Mouse (Mus musculus) brown adipose tissue, adult 24 weeks (tissue): Measurements from ENCODE around the gene Arhgef3. TPM values are rescaled to one million over a fixed set of nuclear protein-coding genes. Genes with fewer than 3 reads are reported as not detected.

Source experiments
- H3K27ac ChIP-seq: fragments of 200-500 bp; replicated peaks from 2 replicates; pipeline ENCODE4 v1.5.1; 2012; ENCODE audit warnings: low read depth, mild to moderate bottlenecking, low read length
- H3K4me1 ChIP-seq: fragments of 200-500 bp; 2 replicates; pipeline ENCODE4 v1.6.1; 2012; ENCODE audit warnings: low read length, mixed read lengths; ENCODE audit not compliant: control insufficient read depth, insufficient read depth, insufficient read length
- H3K4me3 ChIP-seq: fragments of 200-500 bp; 2 replicates; pipeline ENCODE4 v1.5.1; 2012; ENCODE audit warnings: low read depth, mild to moderate bottlenecking, low read length, moderate library complexity; ENCODE audit not compliant: insufficient read depth
- polyA plus RNA-seq: library from polyadenylated mRNA; stranded (reverse); fragments of >200 nt; gene quantifications from 2 replicates; pipeline ENCODE4 v1.2.4, GENCODE M21; 2012; ENCODE audit not compliant: missing spikeins, insufficient read depth, insufficient read length

Gene Arhgef3
- polyA plus RNA-seq, 1 experiment = 8.0 TPM

- Histone ChIP-seq H3K27ac (no peak overlapping the region), H3K4me3 (no peak overlapping the region), H3K4me1 (peaks cover 24% of the 10 kb centered on the region)
Observed at GRCm38 (mm10) chr14:27358202-27358601, 243.5 kb downstream of the Arhgef3 start.

DNA sequence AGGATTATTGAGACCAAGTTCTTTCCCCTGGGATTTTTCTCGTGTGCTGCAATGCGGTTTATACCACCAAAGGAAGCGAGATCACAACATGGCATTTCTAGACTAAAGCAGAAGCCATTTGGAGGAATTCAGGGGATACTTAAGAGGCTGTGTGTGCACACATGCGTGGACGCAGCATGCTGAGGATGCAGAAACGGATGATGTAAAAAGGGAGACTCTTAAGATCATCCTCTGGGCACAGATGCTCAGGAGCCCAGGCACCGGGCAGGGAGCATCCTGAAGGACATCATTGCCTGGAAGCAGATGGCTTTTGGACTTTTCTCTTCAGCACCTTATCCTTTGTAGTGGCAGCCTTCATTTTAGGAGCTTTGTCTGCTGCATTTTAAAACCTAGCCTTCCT lies 246.2 kb downstream of the Arhgef3 start:
- no peak overlapping the region for H3K4me3 ChIP-seq
- no peak overlapping the region for H3K27ac ChIP-seq
- peaks cover 14% of the 10 kb centered on the region for H3K4me1 ChIP-seq

DNA sequence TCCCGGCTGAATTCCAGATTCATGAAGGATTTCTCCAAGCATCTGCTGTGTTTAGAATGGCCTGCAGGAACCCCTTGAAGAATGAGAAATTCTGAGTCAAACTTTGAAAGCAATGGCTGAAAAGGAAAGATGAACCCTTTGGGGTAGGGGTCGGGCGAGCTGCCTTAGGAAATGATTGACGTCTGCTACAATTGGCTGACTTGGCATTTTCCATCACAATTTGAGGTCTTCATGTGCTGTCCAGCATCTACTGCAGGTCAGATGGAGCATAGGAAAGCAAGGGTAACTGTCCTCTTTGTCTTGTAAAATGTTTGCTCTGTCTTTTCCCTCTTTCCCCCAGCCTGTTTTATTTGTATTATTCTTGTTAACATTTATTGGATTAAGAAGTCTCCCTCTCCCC lies 246.8 kb downstream of the Arhgef3 start:
- peaks cover 10% of the 10 kb centered on the region for H3K4me1 ChIP-seq
- H3K4me3 ChIP-seq = no peak overlapping the region
- no peak overlapping the region for H3K27ac ChIP-seq

GRCm38 (mm10) chr14:27364668-27365257 lies 250.1 kb downstream of the Arhgef3 start:
- Histone ChIP-seq H3K27ac (no peak overlapping the region), H3K4me1 (peaks cover 27% of the 10 kb centered on the region), H3K4me3 (no peak overlapping the region)

GRCm38 (mm10) chr14:27367117-27367711 lies 252.5 kb downstream of the Arhgef3 start:
- no peak overlapping the region for H3K4me3 ChIP-seq
- no peak overlapping the region for H3K27ac ChIP-seq
- H3K4me1 ChIP-seq = peaks cover 27% of the 10 kb centered on the region

- Histone ChIP-seq H3K4me1 (peaks cover 21% of the 10 kb centered on the region), H3K4me3 (no peak overlapping the region), H3K27ac (no peak overlapping the region)
Observed at GRCm38 (mm10) chr14:27368619-27369018, 253.9 kb downstream of the Arhgef3 start.

- Histone ChIP-seq H3K4me3 (no peak overlapping the region), H3K4me1 (peaks cover 21% of the 10 kb centered on the region), H3K27ac (no peak overlapping the region)
Observed at GRCm38 (mm10) chr14:27369503-27369902, 254.8 kb downstream of the Arhgef3 start.

DNA sequence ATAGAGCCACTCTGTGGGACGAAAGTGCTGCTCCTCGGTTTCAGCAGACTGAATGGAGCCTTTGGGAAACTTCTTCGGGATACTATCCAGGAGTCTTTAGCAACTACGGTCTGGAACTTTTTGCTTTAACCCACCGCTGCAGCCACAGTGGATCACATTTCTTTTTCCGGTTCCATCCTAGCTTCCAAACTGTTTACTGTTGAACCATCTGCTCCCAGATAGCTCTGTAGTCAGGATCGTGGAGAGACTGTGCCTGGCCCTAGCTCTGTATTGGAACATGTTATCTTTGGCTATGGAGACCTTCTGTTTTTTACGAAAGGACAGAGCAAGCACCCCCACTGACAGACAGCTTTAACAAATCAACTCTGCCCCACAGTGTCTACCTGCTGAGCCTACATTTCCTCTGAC lies 257.0 kb downstream of the Arhgef3 start:
- Histone ChIP-seq H3K4me3 (no peak overlapping the region), H3K4me1 (peaks cover 21% of the 10 kb centered on the region), H3K27ac (no peak overlapping the region)

DNA sequence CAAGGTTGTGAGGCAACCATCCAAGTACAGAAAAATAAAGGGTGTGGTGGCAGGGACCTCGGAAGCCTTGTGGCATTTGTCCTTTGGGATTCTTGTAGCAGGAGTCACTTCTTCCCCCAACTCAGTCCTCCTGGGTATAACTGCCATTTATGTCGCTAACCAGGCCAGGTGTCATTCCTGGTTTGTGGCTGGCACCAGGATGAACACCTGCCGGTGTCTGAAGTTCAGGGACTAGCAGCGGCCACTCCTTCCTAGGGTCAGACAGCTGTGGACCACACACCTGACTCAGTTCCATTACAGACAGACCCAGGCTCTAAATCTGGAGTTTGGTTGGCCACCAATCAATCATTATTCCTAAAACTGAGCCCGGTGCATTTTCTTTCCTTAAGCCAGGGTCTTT lies 258.8 kb downstream of the Arhgef3 start:
- no peak overlapping the region for H3K4me3 ChIP-seq

GRCm38 (mm10) chr14:27376115-27376648 lies 261.5 kb downstream of the Arhgef3 start:
- peak overlapping the region; percentile 69 for H3K27ac ChIP-seq
- H3K4me1 ChIP-seq = peaks cover 18% of the 10 kb centered on the region; the same call in 1 of the 2 replicates
- no peak overlapping the region for H3K4me3 ChIP-seq

More for the DNA sequence above, 258.8 kb downstream of the Arhgef3 start:
- Histone ChIP-seq H3K4me1 (peaks cover 7% of the 10 kb centered on the region; the same call in 1 of the 2 replicates), H3K27ac (no peak overlapping the region)

GRCm38 (mm10) chr14:27378669-27379068 lies 264.0 kb downstream of the Arhgef3 start:
- H3K4me1 ChIP-seq = peaks cover 22% of the 10 kb centered on the region; the same call in 1 of the 2 replicates
- no peak overlapping the region for H3K27ac ChIP-seq
- no peak overlapping the region for H3K4me3 ChIP-seq

- H3K4me3 ChIP-seq = peak overlapping the region; percentile 46
- H3K4me1 ChIP-seq = peaks cover 22% of the 10 kb centered on the region; the same call in 1 of the 2 replicates
- H3K27ac ChIP-seq = peak overlapping the region; percentile 37; the same call in 1 of the 2 replicates
Observed at GRCm38 (mm10) chr14:27379404-27379803, 264.7 kb downstream of the Arhgef3 start.

- no peak overlapping the region for H3K4me3 ChIP-seq
- H3K4me1 ChIP-seq = peaks cover 18% of the 10 kb centered on the region; the same call in 1 of the 2 replicates
- no peak overlapping the region for H3K27ac ChIP-seq
Observed at GRCm38 (mm10) chr14:27381459-27381858, 266.8 kb downstream of the Arhgef3 start.

DNA sequence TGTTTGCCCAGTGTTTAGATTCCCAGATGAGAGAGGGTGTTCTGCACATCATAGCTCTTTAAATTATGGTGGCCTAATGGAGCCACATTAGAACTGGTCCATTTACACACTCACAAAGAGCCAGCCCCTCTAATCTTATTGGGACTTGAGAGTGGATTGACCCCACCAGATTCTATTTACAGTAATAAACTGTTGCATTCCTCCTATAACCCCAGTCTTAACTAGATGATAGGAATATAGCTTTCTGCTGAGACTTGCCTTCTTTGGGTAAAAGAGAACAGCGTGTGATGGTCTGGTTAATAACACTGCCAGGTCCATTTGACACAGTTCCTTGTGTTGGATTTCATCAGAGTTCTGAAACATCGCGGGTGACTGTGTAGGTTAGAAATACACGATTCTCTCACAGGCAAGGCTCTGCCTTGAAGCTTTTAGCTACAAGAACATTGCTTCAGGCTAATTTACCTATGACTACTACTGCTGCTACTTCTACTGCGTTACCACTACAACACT lies 268.7 kb downstream of the Arhgef3 start:
- Histone ChIP-seq H3K4me3 (no peak overlapping the region), H3K27ac (no peak overlapping the region)

GRCm38 (mm10) chr14:27384143-27384542 lies 269.4 kb downstream of the Arhgef3 start:
- peaks cover 17% of the 10 kb centered on the region; the same call in 1 of the 2 replicates for H3K4me1 ChIP-seq
- H3K4me3 ChIP-seq = no peak overlapping the region
- no peak overlapping the region for H3K27ac ChIP-seq

More for the DNA sequence above, 268.7 kb downstream of the Arhgef3 start:
- H3K4me1 ChIP-seq = peaks cover 19% of the 10 kb centered on the region; the same call in 1 of the 2 replicates
